Mouse (Mus musculus) liver, postnatal 0 days (tissue): Measurements from ENCODE around the gene Dqx1.

Experiments
- CTCF ChIP-seq: sonication (generic); IDR thresholded peaks from 2 replicates; pipeline ENCODE4 v1.5.1; 2016; ENCODE audit warnings: antibody characterized with exemption, low read depth
- EP300 ChIP-seq: IDR thresholded peaks from 2 replicates; pipeline ENCODE4 v1.6.1; 2016; ENCODE audit warnings: antibody characterized with exemption, low read depth, mild to moderate bottlenecking

- TF ChIP-seq CTCF = no peak
- TF ChIP-seq EP300 = no peak
Observed at GRCm38 (mm10) chr6:83017190-83017589, 40.5 kb upstream of the Dqx1 start.
